Mouse (Mus musculus) lung, embryonic 16.5 days (tissue): Measurements from ENCODE around the gene Pars2. TPM values are rescaled to one million over a fixed set of nuclear protein-coding genes. Genes with fewer than 3 reads are reported as not detected.

Experiments
- ATAC-seq: fragments of 200-750 bp; cut with Nextera tagmentation; 2 replicates; pipeline ENCODE4 v1.8.0; 2017; ENCODE audit warnings: low read depth, mild to moderate bottlenecking, moderate library complexity
- H3K27ac ChIP-seq: fragments of 300-500 bp; sonication (generic); 2 replicates; pipeline ENCODE4 v1.5.1; 2014; ENCODE audit warnings: mild to moderate bottlenecking, control low read depth, low read length
- H3K27me3 ChIP-seq: fragments of 300-500 bp; sonication (generic); 2 replicates; pipeline ENCODE4 v1.6.1; 2014; ENCODE audit warnings: low read depth, low read length, mixed read lengths; ENCODE audit not compliant: control insufficient read depth, insufficient read depth
- H3K36me3 ChIP-seq: fragments of 300-500 bp; sonication (generic); 2 replicates; pipeline ENCODE4 v1.6.1; 2014; ENCODE audit warnings: low read length; ENCODE audit not compliant: control insufficient read depth, insufficient read depth
- H3K4me1 ChIP-seq: fragments of 300-500 bp; sonication (generic); replicated peaks from 2 replicates; pipeline ENCODE4 v1.6.1; 2014; ENCODE audit warnings: low read length, mixed read lengths; ENCODE audit not compliant: control insufficient read depth, insufficient read depth
- H3K4me2 ChIP-seq: fragments of 300-500 bp; sonication (generic); 2 replicates; pipeline ENCODE4 v1.6.1; 2014; ENCODE audit warnings: low read depth, low read length, control low read depth
- H3K4me3 ChIP-seq: fragments of 300-500 bp; sonication (generic); 2 replicates; pipeline ENCODE4 v1.5.1; 2014; ENCODE audit warnings: mild to moderate bottlenecking, low read length, control low read depth
- H3K9ac ChIP-seq: fragments of 300-500 bp; sonication (generic); 2 replicates; pipeline ENCODE4 v1.6.1; 2014; ENCODE audit warnings: low read length, control low read depth
- H3K9me3 ChIP-seq: fragments of 300-500 bp; sonication (generic); 2 replicates; pipeline ENCODE4 v1.6.1; 2016; ENCODE audit warnings: low read length; ENCODE audit not compliant: control insufficient read depth
- WGBS: fragments of 180-500 bp; shearing (Covaris S2); extraction: QIAGEN DNeasy Blood & Tissue Kit; methylation state at CpG from one replicate; pipeline ENCODE4 v1.1.7; 2014; 5-methylcytosine and 5-hydroxymethylcytosine counted together
- polyA plus RNA-seq: library from polyadenylated mRNA; unstranded; fragments of >200 nt; fragmentation: Nextera tagmentation; extraction: Ambion mirVana; gene quantifications from 2 replicates; pipeline ENCODE4 v1.2.1, GENCODE M21; 2015

Gene Pars2
- polyA plus RNA-seq, 1 experiment from 2014 or later = 12.2 TPM

GRCm38 (mm10) chr4:106655681-106656080 is 4.8 kb downstream of the Pars2 start:
- peaks cover 6% of the 10 kb centered on the region for H3K4me1 ChIP-seq
- H3K4me2 ChIP-seq = no peak overlapping the region
- no peaks in the 10 kb centered on the region for H3K9me3 ChIP-seq
- WGBS = 84% methylated on average over 10 of the region's 10 CpGs
- peaks cover 19% of the 10 kb centered on the region for H3K36me3 ChIP-seq
- no peak overlapping the region for H3K4me3 ChIP-seq
- H3K9ac ChIP-seq = no peak overlapping the region
- ATAC-seq = no peak
- H3K27me3 ChIP-seq = no peaks in the 10 kb centered on the region
- H3K27ac ChIP-seq = no peak overlapping the region

- Histone ChIP-seq H3K4me1 (no peaks in the 10 kb centered on the region), H3K27ac (no peak overlapping the region), H3K4me3 (no peak overlapping the region), H3K9me3 (no peaks in the 10 kb centered on the region), H3K27me3 (no peaks in the 10 kb centered on the region), H3K4me2 (no peak overlapping the region), H3K36me3 (peaks cover 62% of the 10 kb centered on the region), H3K9ac (no peak overlapping the region)
- WGBS = 85% methylated on average over 5 of the region's 5 CpGs
- ATAC-seq = no peak
Observed at GRCm38 (mm10) chr4:106663956-106664470, 13.1 kb downstream of the Pars2 start.

GRCm38 (mm10) chr4:106664697-106665096 is 13.8 kb downstream of the Pars2 start:
- Histone ChIP-seq H3K4me1 (no peaks in the 10 kb centered on the region), H3K27me3 (no peaks in the 10 kb centered on the region), H3K9ac (no peak overlapping the region), H3K4me3 (no peak overlapping the region), H3K9me3 (no peaks in the 10 kb centered on the region), H3K27ac (no peak overlapping the region), H3K4me2 (no peak overlapping the region), H3K36me3 (peaks cover 67% of the 10 kb centered on the region)
- WGBS = 87% methylated on average over 6 of the region's 6 CpGs
- ATAC-seq = no peak

- ATAC-seq = no peak
- H3K36me3 ChIP-seq = peaks cover 67% of the 10 kb centered on the region
- WGBS = 93% methylated on average over 2 of the region's 2 CpGs
- no peak overlapping the region for H3K4me2 ChIP-seq
- no peak overlapping the region for H3K4me3 ChIP-seq
- H3K27me3 ChIP-seq = no peaks in the 10 kb centered on the region
- no peaks in the 10 kb centered on the region for H3K9me3 ChIP-seq
- no peaks in the 10 kb centered on the region for H3K4me1 ChIP-seq
- no peak overlapping the region for H3K9ac ChIP-seq
- no peak overlapping the region for H3K27ac ChIP-seq
Observed at GRCm38 (mm10) chr4:106665269-106665668, 14.4 kb downstream of the Pars2 start.

GRCm38 (mm10) chr4:106665673-106666072 is 14.8 kb downstream of the Pars2 start:
- ATAC-seq = no peak
- Histone ChIP-seq H3K4me1 (no peaks in the 10 kb centered on the region), H3K9me3 (no peaks in the 10 kb centered on the region), H3K27ac (no peak overlapping the region), H3K4me2 (no peak overlapping the region), H3K36me3 (peaks cover 69% of the 10 kb centered on the region), H3K9ac (no peak overlapping the region), H3K27me3 (no peaks in the 10 kb centered on the region), H3K4me3 (no peak overlapping the region)
- 93% methylated on average over 10 of the region's 10 CpGs for WGBS

GRCm38 (mm10) chr4:106666546-106666945 is 15.7 kb downstream of the Pars2 start:
- peaks cover 73% of the 10 kb centered on the region for H3K36me3 ChIP-seq
- WGBS = 84% methylated on average over 2 of the region's 2 CpGs

GRCm38 (mm10) chr4:106676749-106677148 is 25.9 kb downstream of the Pars2 start:
- no peak overlapping the region for H3K4me2 ChIP-seq
- no peaks in the 10 kb centered on the region for H3K27me3 ChIP-seq
- H3K36me3 ChIP-seq = peaks cover 19% of the 10 kb centered on the region
- ATAC-seq = no peak
- 83% methylated on average over 5 of the region's 5 CpGs for WGBS
- H3K4me1 ChIP-seq = peaks cover 6% of the 10 kb centered on the region; the same call in 1 of the 2 replicates
- H3K9me3 ChIP-seq = no peaks in the 10 kb centered on the region
- H3K9ac ChIP-seq = no peak overlapping the region
- no peak overlapping the region for H3K27ac ChIP-seq
- H3K4me3 ChIP-seq = no peak overlapping the region

More at GRCm38 (mm10) chr4:106666546-106666945, 15.7 kb downstream of the Pars2 start:
- ATAC-seq = no peak
- Histone ChIP-seq H3K27me3 (no peaks in the 10 kb centered on the region), H3K4me2 (no peak overlapping the region), H3K4me1 (no peaks in the 10 kb centered on the region), H3K9ac (no peak overlapping the region), H3K27ac (no peak overlapping the region), H3K4me3 (no peak overlapping the region), H3K9me3 (no peaks in the 10 kb centered on the region)

- peak within 1 kb of the TSS; percentile 92 for H3K4me3 ChIP-seq
- peaks cover 6% of the 10 kb centered on the region; the same call in 1 of the 2 replicates for H3K4me1 ChIP-seq
- under 1% methylated on average over 43 of the region's 43 CpGs for WGBS
- H3K27me3 ChIP-seq = no peaks in the 10 kb centered on the region
- peak within 1 kb of the TSS; percentile 79 for H3K27ac ChIP-seq
- no peaks in the 10 kb centered on the region for H3K9me3 ChIP-seq
- peak within 1 kb of the TSS; percentile 98 for H3K9ac ChIP-seq
- H3K4me2 ChIP-seq = peak within 1 kb of the TSS; percentile 88
- peak; percentile 99 for ATAC-seq
- peaks cover 8% of the 10 kb centered on the region for H3K36me3 ChIP-seq
Observed at GRCm38 (mm10) chr4:106678442-106679118, 27.7 kb downstream of the Pars2 start, which contains the start of gene Ttc4. TSS of gene Ttc4 (minus strand) at chr4:106678944.

- Histone ChIP-seq H3K9me3 (no peaks in the 10 kb centered on the region), H3K27ac (no peak overlapping the region), H3K9ac (no peak overlapping the region), H3K4me2 (peak overlapping the region; percentile 32), H3K4me3 (peak overlapping the region; percentile 92), H3K36me3 (peaks cover 6% of the 10 kb centered on the region), H3K4me1 (peaks cover 6% of the 10 kb centered on the region; the same call in 1 of the 2 replicates), H3K27me3 (no peaks in the 10 kb centered on the region)
- 0 out of 2 replicates have a peak, but pooled peaks have one; percentile 27 for ATAC-seq
- WGBS = 43% methylated on average over 3 of the region's 3 CpGs
Observed at GRCm38 (mm10) chr4:106679152-106679551, 28.3 kb downstream of the Pars2 start.
